Mouse (Mus musculus) lung, adult 2 months (tissue): ENCODE data around the gene Cma2.

Experiments used
- CTCF ChIP-seq: fragments of 200-500 bp; IDR thresholded peaks from 2 replicates; pipeline ENCODE4 v1.5.1; 2011; ENCODE audit warnings: mild to moderate bottlenecking, low read length, control low read depth; ENCODE audit not compliant: insufficient read depth
- POLR2A ChIP-seq: fragments of 200-500 bp; IDR thresholded peaks from 2 replicates; pipeline ENCODE4 v1.6.1; 2011; ENCODE audit warnings: low read depth, mild to moderate bottlenecking, control low read depth, low read length, borderline replicate concordance; ENCODE audit errors: extremely low read depth

- no peak for TF ChIP-seq POLR2A
- TF ChIP-seq CTCF, result no peak
Observed at GRCm38 (mm10) chr14:55905518-55905917, 45.3 kb upstream of the Cma2 start.
